Mouse (Mus musculus) heart, postnatal 0 days (tissue): ENCODE measurements around the gene Hypk. TPM values are rescaled to one million over a fixed set of nuclear protein-coding genes. Genes with fewer than 3 reads are reported as not detected.
A peak's percentile ranks its signal among the peaks of the same experiment; 100 is the strongest.

Experiments
- ATAC-seq: fragments of 200-750 bp; cut with Nextera tagmentation; 2 replicates; pipeline ENCODE4 v1.8.0; 2017; ENCODE audit warnings: low read depth, moderate number of reproducible peaks, moderate library complexity; ENCODE audit not compliant: insufficient read depth
- DNase-seq: peaks from one replicate; pipeline ENCODE4 v3.0.0-alpha.2; 2016; ENCODE audit warnings: low spot score
- H3K27ac ChIP-seq: fragments of 300-500 bp; sonication (generic); 2 replicates; pipeline ENCODE4 v1.5.1; 2014; ENCODE audit warnings: low read depth, mild to moderate bottlenecking
- H3K27me3 ChIP-seq: fragments of 300-500 bp; sonication (generic); 2 replicates; pipeline ENCODE4 v1.6.1; 2014; ENCODE audit warnings: low read length, mixed read lengths; ENCODE audit not compliant: control insufficient read depth, insufficient read depth
- H3K36me3 ChIP-seq: fragments of 300-500 bp; sonication (generic); replicated peaks from 2 replicates; pipeline ENCODE4 v1.6.1; 2014; ENCODE audit warnings: low read length, mixed read lengths; ENCODE audit not compliant: control insufficient read depth, insufficient read depth
- H3K4me1 ChIP-seq: fragments of 300-500 bp; sonication (generic); 2 replicates; pipeline ENCODE4 v1.6.1; 2014; ENCODE audit warnings: antibody characterized with exemption; ENCODE audit not compliant: control insufficient read depth, insufficient read depth
- H3K4me2 ChIP-seq: fragments of 300-500 bp; sonication (generic); 2 replicates; pipeline ENCODE4 v1.6.1; 2014; ENCODE audit warnings: low read depth, mild to moderate bottlenecking, low read length, moderate library complexity
- H3K4me3 ChIP-seq: fragments of 300-500 bp; sonication (generic); 2 replicates; pipeline ENCODE4 v1.5.1; 2014; ENCODE audit warnings: low read depth, low read length
- H3K9ac ChIP-seq: fragments of 300-500 bp; sonication (generic); replicated peaks from 2 replicates; pipeline ENCODE4 v1.6.1; 2014; ENCODE audit warnings: low read depth, low read length, mixed read lengths
- H3K9me3 ChIP-seq: fragments of 300-500 bp; sonication (generic); replicated peaks from 2 replicates; pipeline ENCODE4 v1.6.1; 2016; ENCODE audit warnings: low read length; ENCODE audit not compliant: control insufficient read depth
- CTCF ChIP-seq: IDR thresholded peaks from 2 replicates; pipeline ENCODE4 v1.5.1; 2016; ENCODE audit warnings: antibody characterized with exemption, control low read depth, low read depth
- EP300 ChIP-seq: IDR thresholded peaks from 2 replicates; pipeline ENCODE4 v1.6.1; 2016; ENCODE audit warnings: antibody characterized with exemption, low read depth
- WGBS: fragments of 180-500 bp; shearing (Covaris S2); extraction: QIAGEN DNeasy Blood & Tissue Kit; methylation state at CpG from one replicate; pipeline ENCODE4 v1.1.7; 2014; 5-methylcytosine and 5-hydroxymethylcytosine counted together
- polyA plus RNA-seq: library from polyadenylated mRNA; unstranded; fragments of >200 nt; fragmentation: Nextera tagmentation; extraction: Ambion mirVana; gene quantifications from 2 replicates; pipeline ENCODE4 v1.2.1, GENCODE M21; 2015
- total RNA-seq: library from RNA; depleted of rRNA; stranded (reverse); fragments of >200 nt; gene quantifications from 2 replicates; pipeline ENCODE4 v1.2.3, GENCODE M21; 2014; ENCODE audit warnings: low replicate concordance; rRNA removed

Hypk gene
- total RNA-seq (1.6 and 4.1 TPM in 2 replicates), polyA plus RNA-seq (105 and 111 TPM in 2 replicates)

DNA sequence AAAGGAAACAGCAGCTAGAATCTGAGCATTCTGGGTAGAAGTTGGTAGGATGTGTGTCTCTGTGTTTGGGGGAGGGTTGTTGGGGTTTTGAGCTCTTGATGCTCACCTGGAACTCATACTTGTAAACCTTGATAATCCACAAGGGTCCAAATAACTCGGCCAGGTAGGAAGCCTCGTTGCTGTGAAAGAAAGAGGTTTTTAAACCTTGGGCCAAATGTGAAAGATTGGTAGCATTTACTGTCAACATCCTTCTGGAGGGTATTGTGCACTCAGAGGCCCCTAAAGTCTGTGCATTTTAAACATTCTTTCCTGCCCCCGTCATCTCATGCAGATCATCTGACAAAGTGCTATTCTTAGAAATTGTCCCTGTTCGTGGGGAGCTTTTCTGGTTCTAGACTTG, at the start of gene Hypk:
Hypk (plus strand) TSS at position 301 of the 400 bp plus-strand sequence.
- WGBS: 34% methylated on average over 4 of the region's 4 CpGs
- Histone ChIP-seq H3K4me2 (no peak within 1 kb of the TSS; the same call in 1 of the 2 replicates), H3K9me3 (no peaks in the 10 kb centered on the region), H3K4me1 (peaks cover 34% of the 10 kb centered on the region), H3K9ac (no peak within 1 kb of the TSS), H3K27ac (peak within 1 kb of the TSS; percentile 61), H3K36me3 (peaks cover 22% of the 10 kb centered on the region), H3K4me3 (no peak within 1 kb of the TSS), H3K27me3 (no peaks in the 10 kb centered on the region)
- DNase-seq: peak; percentile 37
- TF ChIP-seq CTCF: no peak
- no peak for TF ChIP-seq EP300
- ATAC-seq: no peak

DNA sequence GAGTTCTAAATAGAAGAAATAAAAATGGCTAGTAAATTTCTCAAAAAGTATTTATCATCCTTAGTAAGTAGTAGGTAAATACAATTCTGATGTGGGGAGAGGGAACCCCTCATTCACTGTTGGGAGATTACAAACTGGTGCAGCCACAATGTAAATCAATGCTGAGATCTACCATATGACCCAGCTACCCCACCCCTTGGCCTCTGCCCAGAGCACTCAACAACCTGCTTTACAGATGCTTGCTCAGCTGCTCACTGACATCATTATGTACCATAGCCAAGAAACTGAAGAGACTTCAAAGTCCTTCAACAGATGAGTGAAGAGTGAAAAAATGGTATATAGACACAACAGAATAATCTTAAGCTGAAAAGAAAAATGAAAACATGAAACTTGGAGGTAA, 49.8 kb upstream of the Hypk start:
- H3K4me2 ChIP-seq: no peak overlapping the region
- DNase-seq: no peak
- ATAC-seq: no peak
- no peaks in the 10 kb centered on the region for H3K9me3 ChIP-seq
- H3K4me1 ChIP-seq: no peaks in the 10 kb centered on the region
- H3K36me3 ChIP-seq: no peaks in the 10 kb centered on the region
- TF ChIP-seq CTCF (no peak), EP300 (no peak)
- no peak overlapping the region for H3K27ac ChIP-seq
- no peak overlapping the region for H3K9ac ChIP-seq
- no peaks in the 10 kb centered on the region for H3K27me3 ChIP-seq
- no peak overlapping the region for H3K4me3 ChIP-seq

DNA sequence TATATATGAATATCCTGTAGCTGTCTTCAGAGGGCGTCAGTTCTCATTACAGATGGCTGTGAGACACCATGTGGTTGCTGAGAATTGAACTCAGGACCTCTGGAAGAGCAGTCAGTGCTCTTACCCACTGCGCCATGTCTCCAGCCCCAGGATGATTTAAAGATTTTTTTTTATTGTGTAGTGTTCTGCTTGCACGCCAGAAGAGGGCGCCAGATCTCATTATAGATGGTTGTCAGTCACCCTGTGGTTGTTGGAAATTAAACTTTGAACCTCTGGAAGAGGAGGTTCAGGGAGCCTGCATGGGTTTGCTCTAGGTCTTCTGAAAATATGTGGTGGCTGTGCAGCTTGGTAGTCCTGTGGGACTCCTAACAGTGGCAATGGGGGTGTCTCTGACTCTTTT, 44.9 kb upstream of the Hypk start:
- no peaks in the 10 kb centered on the region; the same call in 1 of the 2 replicates for H3K4me1 ChIP-seq
- H3K36me3 ChIP-seq: no peaks in the 10 kb centered on the region
- no peak overlapping the region for H3K4me3 ChIP-seq
- no peaks in the 10 kb centered on the region for H3K9me3 ChIP-seq
- 38% methylated on average over 4 of the region's 4 CpGs for WGBS
- DNase-seq (no peak), ATAC-seq (no peak)
- no peak overlapping the region for H3K4me2 ChIP-seq
- no peaks in the 10 kb centered on the region for H3K27me3 ChIP-seq
- H3K9ac ChIP-seq: no peak overlapping the region
- peak; percentile 43 for TF ChIP-seq CTCF
- TF ChIP-seq EP300: no peak
- H3K27ac ChIP-seq: no peak overlapping the region

DNA sequence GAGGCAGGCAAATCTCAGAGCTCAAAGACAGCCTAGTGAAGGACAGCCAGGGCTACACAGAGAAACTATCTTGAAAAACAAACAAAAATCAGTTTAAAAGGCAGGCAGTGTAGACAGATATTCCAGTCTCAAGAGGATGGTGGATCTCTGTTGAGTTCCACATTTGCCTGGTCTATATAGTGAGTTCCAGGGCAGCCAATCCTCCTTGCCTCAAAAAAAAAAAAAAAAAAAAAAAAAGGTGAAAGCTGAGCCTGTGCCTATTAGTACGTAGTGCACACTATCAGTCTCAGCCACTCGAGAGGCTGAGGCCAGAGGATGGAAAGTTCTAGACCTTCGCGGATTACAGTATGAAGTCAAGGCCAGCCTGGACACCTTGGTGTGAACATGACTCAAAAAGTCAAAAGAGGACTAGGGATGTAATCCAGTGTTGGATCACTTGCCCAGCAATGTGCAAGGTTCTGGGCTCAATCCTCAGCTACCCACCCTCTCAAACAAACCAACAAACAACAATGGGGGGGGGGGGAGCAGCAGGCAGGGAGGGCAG, 40.2 kb upstream of the Hypk start:
- TF ChIP-seq CTCF: no peak
- TF ChIP-seq EP300: no peak
- Histone ChIP-seq H3K4me3 (peak overlapping the region; percentile 80), H3K4me2 (peak overlapping the region; percentile 72), H3K4me1 (peaks cover 19% of the 10 kb centered on the region; the same call in 1 of the 2 replicates), H3K9ac (peak overlapping the region; percentile 91), H3K27me3 (no peaks in the 10 kb centered on the region), H3K27ac (peak overlapping the region; percentile 97), H3K9me3 (no peaks in the 10 kb centered on the region), H3K36me3 (peaks cover 6% of the 10 kb centered on the region; the same call in 1 of the 2 replicates)
- ATAC-seq (no peak), DNase-seq (no peak)
- 4% methylated on average over 4 of the region's 4 CpGs for WGBS

DNA sequence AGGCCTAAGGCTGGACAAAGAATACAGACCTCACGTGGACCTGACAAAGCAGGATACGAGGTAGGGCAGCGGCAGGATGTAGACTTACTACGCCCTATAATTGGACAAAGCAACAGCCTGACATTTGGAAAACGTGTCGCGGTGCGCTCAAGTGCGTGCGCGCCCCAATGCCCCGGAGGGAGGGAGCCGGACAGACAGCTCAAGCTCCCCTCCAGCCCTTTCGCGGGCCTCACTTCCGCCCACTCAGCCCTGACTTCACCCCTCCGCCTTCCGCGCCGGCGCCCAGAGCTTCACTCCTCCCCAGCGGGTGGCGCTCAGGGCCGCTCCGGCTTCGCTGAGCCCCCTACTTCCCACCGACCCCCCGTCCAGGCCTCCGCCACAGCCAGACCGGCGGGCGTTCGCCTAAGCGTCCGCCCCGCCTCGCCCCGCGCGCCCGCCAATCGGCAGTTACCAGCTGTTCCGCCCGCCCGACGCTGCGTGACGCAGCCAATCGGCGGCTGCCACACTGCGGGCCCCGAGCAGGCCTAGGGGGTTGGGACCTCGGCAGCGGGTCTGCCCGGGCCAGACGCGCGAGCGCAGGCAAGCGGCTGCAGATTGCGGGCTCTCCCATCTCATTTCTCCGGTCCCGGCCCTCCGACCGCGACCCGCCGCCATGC, 39.6 kb upstream of the Hypk start, which contains the start of the genes Pdia3 and Catsper2:
Pdia3 (plus strand) TSS at position 389 of the 656 bp plus-strand sequence.
Catsper2 (minus strand) TSS at position 406 of the 656 bp plus-strand sequence.
- WGBS: under 1% methylated on average over 66 of the region's 68 CpGs
- ATAC-seq (peak; percentile 96), DNase-seq (peak; percentile 96)
- Histone ChIP-seq H3K36me3 (peaks cover 12% of the 10 kb centered on the region), H3K9ac (peak within 1 kb of the TSS; percentile 91), H3K4me1 (peaks cover 19% of the 10 kb centered on the region; the same call in 1 of the 2 replicates), H3K4me2 (peak within 1 kb of the TSS; percentile 72), H3K27me3 (no peaks in the 10 kb centered on the region), H3K27ac (peak within 1 kb of the TSS; percentile 97), H3K4me3 (peak within 1 kb of the TSS; percentile 80), H3K9me3 (no peaks in the 10 kb centered on the region)
- TF ChIP-seq EP300 (no peak), CTCF (peak; percentile 47)
